Mouse (Mus musculus) thymus, postnatal 36 days (tissue): Measurements from ENCODE around the gene Chchd5.

ENCODE experiments used
- DNase-seq, 2 experiments: peaks; one replicate each; pipeline ENCODE4 v3.0.0; 2022; ENCODE audit warnings: mixed read lengths in 2 of 2

Gene Chchd5

DNA sequence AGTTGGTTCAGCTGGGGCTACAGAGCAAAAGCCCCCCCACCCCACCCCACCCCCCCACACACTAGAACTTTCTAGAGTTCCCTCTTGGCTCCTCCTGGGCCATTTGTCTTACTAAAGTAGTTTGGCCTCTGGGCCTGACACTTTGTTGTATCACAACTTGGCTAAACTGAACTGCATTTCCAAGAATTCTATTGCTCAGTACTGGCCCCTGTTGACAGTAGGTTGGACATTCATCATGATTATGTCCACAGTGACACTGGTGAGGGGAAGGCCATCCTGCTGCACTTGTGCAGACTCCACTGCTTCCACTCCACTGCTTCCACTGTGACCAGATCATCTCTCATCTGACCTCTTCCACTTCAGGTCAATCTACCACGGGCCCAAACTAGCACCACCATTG lies 23.3 kb downstream of the Chchd5 start:
- DNase-seq = no peak

- no peak for DNase-seq
Observed at GRCm38 (mm10) chr2:129164815-129165214, 35.3 kb downstream of the Chchd5 start.

DNA sequence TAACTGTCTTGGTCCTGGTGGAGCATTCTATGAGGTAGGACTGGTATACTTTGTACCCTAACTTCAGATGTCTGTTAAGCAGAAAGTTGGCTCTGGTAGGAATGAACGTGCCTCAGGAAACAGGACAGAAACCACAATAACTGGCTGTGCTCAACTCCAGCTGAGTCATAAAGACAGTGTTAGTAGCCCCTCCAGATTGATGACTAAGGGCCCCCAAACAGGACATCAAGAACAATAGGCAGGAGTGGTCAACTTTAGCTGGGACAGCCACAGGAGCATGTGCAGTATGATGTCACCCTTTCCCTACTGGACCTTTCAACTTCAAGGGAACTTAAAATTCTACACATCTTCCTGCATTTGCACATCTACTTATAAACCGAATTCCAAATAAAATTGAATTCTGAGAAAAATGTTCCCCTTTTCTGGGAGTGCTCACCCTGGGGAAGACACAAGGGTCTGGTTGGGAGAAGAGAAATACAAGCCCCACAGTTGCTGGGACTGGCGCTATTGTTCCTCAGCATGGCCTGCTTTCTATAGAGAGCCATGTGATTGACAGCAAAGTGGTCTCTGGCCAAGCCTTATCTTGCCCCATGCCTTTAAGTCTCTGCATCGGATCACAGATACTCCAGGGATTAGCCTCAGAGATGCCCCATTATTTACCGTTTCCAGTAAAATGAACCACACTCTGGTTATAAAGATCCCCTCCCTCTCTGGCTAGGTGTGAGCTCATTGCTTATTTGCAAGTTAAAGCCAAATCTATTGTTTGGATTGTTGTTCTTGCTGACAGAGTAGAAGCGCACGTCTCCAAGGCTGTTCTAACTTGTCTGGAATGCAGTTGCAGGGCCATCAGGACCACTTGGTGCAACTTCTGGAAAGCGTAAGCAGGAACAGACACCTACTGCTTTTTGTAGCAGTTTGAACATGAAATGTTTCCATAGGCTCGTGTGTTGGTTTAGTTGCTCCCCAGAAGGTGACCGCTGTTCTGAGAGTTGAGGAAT lies 37.3 kb downstream of the Chchd5 start:
- DNase-seq = no peak

DNA sequence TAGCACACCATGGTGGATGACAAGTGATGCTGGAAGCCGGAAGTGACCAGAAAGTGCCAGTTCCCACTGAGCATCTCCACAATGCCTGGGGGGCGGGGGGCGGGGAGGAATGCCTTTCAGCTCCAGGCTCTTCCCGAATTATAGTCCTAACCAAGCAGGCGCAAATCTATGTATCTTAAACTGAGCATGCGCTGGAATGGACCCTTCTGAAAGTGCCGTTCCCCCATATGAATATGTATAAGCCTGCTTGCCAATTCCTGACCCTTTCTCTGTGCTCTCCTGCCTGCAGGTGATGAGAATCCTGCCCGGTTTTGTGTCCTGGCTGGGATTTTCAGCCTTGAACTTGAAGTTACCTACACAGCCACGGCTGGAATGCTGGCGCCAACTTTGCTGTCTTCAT lies 43.9 kb downstream of the Chchd5 start:
- no peak for DNase-seq

GRCm38 (mm10) chr2:129174474-129174873 lies 45.0 kb downstream of the Chchd5 start:
- peak; percentile 68 to 74 for DNase-seq

DNA sequence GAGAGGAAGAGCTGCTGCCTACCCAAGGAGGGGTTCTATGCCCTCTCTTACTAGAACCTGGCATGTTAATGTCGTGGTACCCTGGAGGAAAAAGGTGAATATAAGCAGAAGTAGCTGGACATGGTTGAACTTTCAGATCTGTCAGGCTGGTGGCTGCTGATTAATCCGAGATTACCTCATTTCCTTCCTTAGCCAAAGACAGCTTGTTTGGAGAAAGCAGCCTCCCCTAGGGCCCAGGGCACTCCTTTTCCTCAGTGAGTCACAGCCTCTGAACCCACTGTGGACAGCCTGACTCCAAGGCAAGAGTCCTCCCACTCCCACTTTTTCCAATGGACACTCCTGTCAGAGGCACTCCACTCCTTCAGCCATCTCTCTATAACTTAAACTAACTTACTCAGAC lies 46.1 kb downstream of the Chchd5 start:
- no peak for DNase-seq

GRCm38 (mm10) chr2:129176676-129177420 lies 47.3 kb downstream of the Chchd5 start:
- DNase-seq = no peak

DNA sequence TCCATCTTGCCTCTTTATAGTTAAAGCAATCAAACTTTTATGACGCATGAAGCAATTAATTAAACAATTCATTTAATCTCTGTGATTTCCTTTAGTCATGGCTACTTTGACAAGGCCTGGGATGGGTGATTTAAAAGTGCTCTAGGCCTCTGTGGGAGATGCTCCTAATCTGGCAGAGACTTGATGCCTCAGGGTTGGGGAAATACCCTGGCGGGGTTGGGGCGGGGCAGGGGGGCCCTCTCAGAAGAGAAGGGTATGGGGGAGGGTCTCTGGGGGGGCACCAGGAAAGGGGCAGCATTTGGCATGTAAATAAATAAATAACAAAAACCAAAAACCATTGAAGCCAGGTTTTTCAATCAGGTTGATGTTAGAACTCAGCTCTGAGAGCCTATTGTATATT lies 48.2 kb downstream of the Chchd5 start:
- no peak for DNase-seq

- no peak for DNase-seq
Observed at GRCm38 (mm10) chr2:129178182-129178908, 48.8 kb downstream of the Chchd5 start.

- peak; percentile 64 to 72 for DNase-seq
Observed at GRCm38 (mm10) chr2:129179946-129180853, 50.7 kb downstream of the Chchd5 start.

- DNase-seq = no peak
Observed at GRCm38 (mm10) chr2:129181509-129181908, 52.0 kb downstream of the Chchd5 start.

- DNase-seq = no peak
Observed at GRCm38 (mm10) chr2:129182412-129182811, 52.9 kb downstream of the Chchd5 start.

DNA sequence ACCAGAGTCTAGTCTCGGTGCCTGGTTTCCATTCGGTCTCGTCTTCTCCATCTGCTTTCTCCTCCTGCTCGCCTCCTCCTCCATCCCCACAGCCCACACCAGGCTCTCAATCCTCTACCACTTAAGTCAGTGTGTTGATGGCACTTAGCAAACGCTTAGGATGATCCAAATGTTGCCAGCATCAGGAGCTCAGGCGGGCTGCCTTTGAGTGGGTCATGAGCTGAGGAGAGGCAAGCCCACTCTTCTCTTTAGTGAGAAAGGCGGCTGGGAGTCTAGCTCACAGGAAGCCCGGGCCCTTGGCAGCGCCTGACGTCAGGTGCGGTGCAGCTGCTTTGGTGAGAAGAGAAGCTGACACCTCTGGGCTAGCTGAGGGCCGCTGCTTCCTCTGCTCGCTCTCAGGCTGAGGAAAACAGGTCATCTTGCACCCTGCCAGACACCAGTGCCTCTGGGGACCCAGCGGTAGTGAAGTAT lies 54.1 kb downstream of the Chchd5 start:
- DNase-seq = peak; percentile 88 to 93
